Mouse (Mus musculus) ES-Bruce4 (cell line): ENCODE results near the gene Krt78.

Experiments used
- CTCF ChIP-seq: IDR thresholded peaks from one replicate; pipeline ENCODE4 v1.8.1; 2011; ENCODE audit warnings: low read depth, low read length
- EP300 ChIP-seq: IDR thresholded peaks from 2 replicates; pipeline ENCODE4 v1.6.1; 2011; ENCODE audit warnings: low read depth, low read length; ENCODE audit not compliant: insufficient read depth

DNA sequence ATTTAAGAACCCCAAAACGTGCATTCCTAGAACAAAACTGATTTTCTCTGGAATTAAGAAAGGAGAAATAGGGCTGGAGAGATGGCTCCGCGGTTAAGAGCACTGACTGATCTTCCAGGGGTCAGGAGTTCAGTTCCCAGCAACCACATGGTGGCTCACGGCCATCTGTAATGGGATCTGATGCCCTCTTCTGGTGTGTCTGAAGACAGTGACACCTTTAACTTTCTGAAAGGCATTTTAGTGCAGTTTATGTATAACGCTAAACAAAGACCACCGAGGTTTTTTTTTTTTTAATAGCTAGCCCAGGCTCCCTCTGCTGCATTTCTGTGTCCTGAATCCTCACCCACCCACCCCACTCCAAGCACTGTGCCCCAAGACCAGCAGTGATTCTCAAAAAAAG is 30.7 kb upstream of the Krt78 start:
- no peak for TF ChIP-seq CTCF
- no peak for TF ChIP-seq EP300
